ENCODE assay signal across 19 mouse cellular contexts in genomic region chr6:144088256-144088655, GRCm38 (mm10).
DNase-seq lines count a peak whose midpoint lies in the region; ATAC-seq and TF ChIP-seq lines count a peak whose summit lies in the region.
"Had no signal": no experiment of that assay in that cellular context is flagged by ENCODE, and none has a peak within 500 bp of the region (broad histone marks: within the 10 kb centered on the region; RNA-seq: fewer than 3 reads in every experiment).

No protein-coding gene starts in this region.

- WGBS in intestine, embryonic 16.5 days, result 69% methylated on average over 3 of the region's 3 CpGs
- 52% methylated on average over 3 of the region's 3 CpGs for WGBS in intestine, postnatal 0 days

- H3K27ac ChIP-seq in intestine, embryonic 16.5 days (ENCODE audit: low read length), result no peak overlapping the region
- H3K27ac ChIP-seq in intestine, postnatal 0 days (ENCODE audit: low read depth, low read length), result no peak overlapping the region
- H3K27ac ChIP-seq: embryonic facial prominence, embryonic 15.5 days; layer of hippocampus, adult 2 months; limb, embryonic 13.5 days; midbrain, embryonic 12.5 days; neural tube, embryonic 13.5 days had no signal

- no peaks in the 10 kb centered on the region for H3K27me3 ChIP-seq in intestine, embryonic 16.5 days (replicated peaks; ENCODE audit: control insufficient read depth, insufficient read depth, low read length)
- no peaks in the 10 kb centered on the region for H3K27me3 ChIP-seq in intestine, postnatal 0 days (replicated peaks; ENCODE audit: control insufficient read depth, insufficient read depth, low read length)
- H3K27me3 ChIP-seq: embryonic facial prominence, embryonic 15.5 days; limb, embryonic 13.5 days; midbrain, embryonic 12.5 days; neural tube, embryonic 13.5 days had no signal

- no peak overlapping the region for H3K4me3 ChIP-seq in intestine, embryonic 16.5 days (ENCODE audit: low read length)
- H3K4me3 ChIP-seq in intestine, postnatal 0 days (ENCODE audit: low read depth, low read length), result no peak overlapping the region
- H3K4me3 ChIP-seq: embryonic facial prominence, embryonic 15.5 days; layer of hippocampus, adult 2 months; limb, embryonic 13.5 days; midbrain, embryonic 12.5 days; neural tube, embryonic 13.5 days had no signal

- DNase-seq in testis, postnatal 10 days (ENCODE audit: low spot score), result peak; percentile 42
- DNase-seq in testis, postnatal 14 days (ENCODE audit: low spot score), result no peak
- DNase-seq in fibroblast of lung, adult 2 months (ENCODE audit: low read depth), result peak; percentile 13
- DNase-seq in cerebellum, adult 11 months, result no peak
- DNase-seq: adrenal gland, adult 2 months; cerebellum, adult 9-10 months; embryo, embryonic 11 days; kidney, adult 11 months; kidney, postnatal 10 days; lung, postnatal 10 days had no signal

- H3K4me1 ChIP-seq in intestine, embryonic 16.5 days (ENCODE audit: control insufficient read depth, insufficient read depth, low read length), result 0 out of 2 replicates have a peak, but pooled peaks cover 2% of the 10 kb centered on the region
- no peaks in the 10 kb centered on the region for H3K4me1 ChIP-seq in intestine, postnatal 0 days (replicated peaks; ENCODE audit: control insufficient read depth, insufficient read depth, low read length)
- H3K4me1 ChIP-seq: embryonic facial prominence, embryonic 15.5 days had no signal

- H3K9me3 ChIP-seq in intestine, embryonic 16.5 days (ENCODE audit: control insufficient read depth, low read length), result no peaks in the 10 kb centered on the region
- no peaks in the 10 kb centered on the region for H3K9me3 ChIP-seq in intestine, postnatal 0 days (ENCODE audit: control insufficient read depth)
- H3K9me3 ChIP-seq: embryonic facial prominence, embryonic 15.5 days; limb, embryonic 13.5 days; midbrain, embryonic 12.5 days; neural tube, embryonic 13.5 days had no signal

- H3K36me3 ChIP-seq in intestine, embryonic 16.5 days (ENCODE audit: control insufficient read depth, insufficient read depth, low read length), result no peaks in the 10 kb centered on the region
- no peaks in the 10 kb centered on the region for H3K36me3 ChIP-seq in intestine, postnatal 0 days (ENCODE audit: control insufficient read depth, insufficient read depth)
- H3K36me3 ChIP-seq: embryonic facial prominence, embryonic 15.5 days; limb, embryonic 13.5 days; midbrain, embryonic 12.5 days; neural tube, embryonic 13.5 days had no signal

- no peak for TF ChIP-seq CTCF in intestine, postnatal 0 days (IDR thresholded peaks at IDR 0.05; ENCODE audit: low read depth)

- no peak overlapping the region for H3K9ac ChIP-seq in intestine, embryonic 16.5 days (ENCODE audit: low read depth, low read length)
- no peak overlapping the region for H3K9ac ChIP-seq in intestine, postnatal 0 days (ENCODE audit: low read depth, low read length)
- H3K9ac ChIP-seq: embryonic facial prominence, embryonic 15.5 days; limb, embryonic 13.5 days; midbrain, embryonic 12.5 days; neural tube, embryonic 13.5 days had no signal

- no peak overlapping the region for H3K4me2 ChIP-seq in intestine, embryonic 16.5 days (ENCODE audit: low read depth, low read length)
- no peak overlapping the region for H3K4me2 ChIP-seq in intestine, postnatal 0 days (replicated peaks; ENCODE audit: low read depth)
- H3K4me2 ChIP-seq: embryonic facial prominence, embryonic 15.5 days; limb, embryonic 13.5 days; midbrain, embryonic 12.5 days; neural tube, embryonic 13.5 days had no signal

- peak; percentile 50; the same call in 1 of the 2 replicates for ATAC-seq in intestine, embryonic 16.5 days
- ATAC-seq in intestine, postnatal 0 days, result no peak
- no peak for ATAC-seq in cerebellum, adult (ENCODE audit: insufficient number of reproducible peaks, low FRiP score, low TSS enrichment)
- ATAC-seq: forebrain, embryonic 14.5 days had no signal

Comparison
In these comparisons a context has a peak if more than half of its experiments do, and no peak if none do; other contexts are left out.
1. DNase-seq: peak in testis, postnatal 10 days (single experiment) and fibroblast of lung, adult 2 months (single experiment); none in testis, postnatal 14 days (single experiment) and cerebellum, adult 11 months (single experiment).